ENCODE assay signal across 8 mouse cellular contexts in genomic region chr2:79256376-79256775, GRCm38 (mm10). TPM values are rescaled to one million over a fixed set of nuclear protein-coding genes. Genes with fewer than 3 reads are reported as not detected.
A peak's percentile ranks its signal among the peaks of the same experiment; 100 is the strongest.
DNase-seq lines count a peak whose midpoint lies in the region; ATAC-seq and TF ChIP-seq lines count a peak whose summit lies in the region.

No protein-coding gene starts in this region.

- no peak for TF ChIP-seq CTCF in liver, postnatal 0 days (IDR thresholded peaks at IDR 0.05; ENCODE audit: low read depth)

- H3K27ac ChIP-seq in heart, embryonic 10.5 days, result peak overlapping the region; percentile 80; the same call in 1 of the 2 replicates
- no peak overlapping the region for H3K27ac ChIP-seq in forebrain, embryonic 16.5 days (ENCODE audit: low read length)
- peak overlapping the region; percentile 95 for H3K27ac ChIP-seq in liver, postnatal 0 days (ENCODE audit: low read depth)

- H3K4me3 ChIP-seq in heart, embryonic 10.5 days, result peak overlapping the region; percentile 71
- H3K4me3 ChIP-seq in forebrain, embryonic 16.5 days (replicated peaks; ENCODE audit: low read length), result peak overlapping the region; percentile 52; the same call in 1 of the 2 replicates
- H3K4me3 ChIP-seq in liver, postnatal 0 days (ENCODE audit: low read depth, low read length), result peak overlapping the region; percentile 69

- WGBS in heart, embryonic 10.5 days, result 83% methylated on average over 1 of the region's 1 CpGs
- WGBS in forebrain, embryonic 16.5 days, result 79% methylated on average over 1 of the region's 1 CpGs
- 33% methylated on average over 1 of the region's 1 CpGs for WGBS in liver, postnatal 0 days (ENCODE audit: insufficient replicate concordance)

- no peak overlapping the region for H3K9ac ChIP-seq in forebrain, embryonic 16.5 days (replicated peaks; ENCODE audit: low read depth, low read length)
- H3K9ac ChIP-seq in liver, postnatal 0 days (replicated peaks), result peak overlapping the region; percentile 78

- TF ChIP-seq EP300 in liver, postnatal 0 days (IDR thresholded peaks at IDR 0.05; ENCODE audit: low read depth), result no peak

- peak overlapping the region; percentile 97 for H3K4me2 ChIP-seq in forebrain, embryonic 16.5 days (ENCODE audit: low read length)
- H3K4me2 ChIP-seq in liver, postnatal 0 days (ENCODE audit: low read depth, low read length), result peak overlapping the region; percentile 76

- H3K9me3 ChIP-seq in heart, embryonic 10.5 days, result no peaks in the 10 kb centered on the region
- H3K9me3 ChIP-seq in forebrain, embryonic 16.5 days (ENCODE audit: control insufficient read depth, low read length), result no peaks in the 10 kb centered on the region
- no peaks in the 10 kb centered on the region for H3K9me3 ChIP-seq in liver, postnatal 0 days (ENCODE audit: low read length)

- no peak for ATAC-seq in forebrain, embryonic 16.5 days
- ATAC-seq in liver, postnatal 0 days, result no peak

- no peak for DNase-seq in heart, embryonic 10.5 days (ENCODE audit: low spot score)
- DNase-seq in heart, postnatal 10 days, result no peak
- DNase-seq in A20 (ENCODE audit: low read depth, low spot score), result peak; percentile 56
- DNase-seq in liver, postnatal 0 days, result no peak
- DNase-seq in adrenal gland, postnatal 25 days, result no peak
- no peak for DNase-seq in cerebellum, postnatal 36 days
- no peak for DNase-seq in left cerebral cortex, postnatal 14 days (ENCODE audit: low spot score in 2 of 2)

- H3K36me3 ChIP-seq in heart, embryonic 10.5 days, result no peaks in the 10 kb centered on the region
- no peaks in the 10 kb centered on the region for H3K36me3 ChIP-seq in forebrain, embryonic 16.5 days (ENCODE audit: control insufficient read depth, insufficient read depth)
- no peaks in the 10 kb centered on the region for H3K36me3 ChIP-seq in liver, postnatal 0 days (replicated peaks; ENCODE audit: insufficient read depth, low read length)

- H3K4me1 ChIP-seq in heart, embryonic 10.5 days, result peaks cover 15% of the 10 kb centered on the region
- H3K4me1 ChIP-seq in forebrain, embryonic 16.5 days (replicated peaks; ENCODE audit: control insufficient read depth, insufficient read depth, low read length), result peaks cover 12% of the 10 kb centered on the region
- H3K4me1 ChIP-seq in liver, postnatal 0 days (ENCODE audit: insufficient read depth), result peaks cover 18% of the 10 kb centered on the region; the same call in 1 of the 2 replicates

- intact Hi-C loops in heart, postnatal 10 days (cut with DNase I), result no loop called here
- intact Hi-C loops in left cerebral cortex, postnatal 14 days (cut with DNase I), result loop anchor here (5.0 to 10.0 kb wide), 2 partner anchors 299 to 1212 kb away; no protein-coding TSS in a partner anchor

- H3K27me3 ChIP-seq in heart, embryonic 10.5 days (ENCODE audit: insufficient read depth, poor library complexity, severe bottlenecking), result no peaks in the 10 kb centered on the region
- peaks cover 4% of the 10 kb centered on the region; the same call in 1 of the 2 replicates for H3K27me3 ChIP-seq in forebrain, embryonic 16.5 days (replicated peaks; ENCODE audit: control insufficient read depth, insufficient read depth, low read length)
- no peaks in the 10 kb centered on the region; the same call in 1 of the 2 replicates for H3K27me3 ChIP-seq in liver, postnatal 0 days (ENCODE audit: insufficient read depth, low read length)

RNA-seq across cellular contexts. Expression of gene Itga4, which starts 1.1 kb away (rescaled TPM):
- polyA plus RNA-seq in heart, embryonic 10.5 days (2016; fragmentation: Nextera tagmentation; extraction: Ambion mirVana), result 10.8 and 11.3 TPM in 2 replicates
- total RNA-seq in heart, postnatal 10 days (2021), result 1 to 10 TPM; 2.9 to 3.8 TPM
- 3.0 and 3.1 TPM in 2 replicates for polyA plus RNA-seq in forebrain, embryonic 16.5 days (2015; fragmentation: Nextera tagmentation; extraction: Ambion mirVana)
- 8.3 and 10.2 TPM in 2 replicates for polyA plus RNA-seq in liver, postnatal 0 days (2015; fragmentation: Nextera tagmentation; extraction: Ambion mirVana)
- 1.2 and 1.9 TPM in 2 replicates for total RNA-seq in adrenal gland, postnatal 25 days (2021)
- 10 to 100 TPM; 13.1 to 13.5 TPM for total RNA-seq in left cerebral cortex, postnatal 14 days (2021)
